In the genomic region with DNA sequence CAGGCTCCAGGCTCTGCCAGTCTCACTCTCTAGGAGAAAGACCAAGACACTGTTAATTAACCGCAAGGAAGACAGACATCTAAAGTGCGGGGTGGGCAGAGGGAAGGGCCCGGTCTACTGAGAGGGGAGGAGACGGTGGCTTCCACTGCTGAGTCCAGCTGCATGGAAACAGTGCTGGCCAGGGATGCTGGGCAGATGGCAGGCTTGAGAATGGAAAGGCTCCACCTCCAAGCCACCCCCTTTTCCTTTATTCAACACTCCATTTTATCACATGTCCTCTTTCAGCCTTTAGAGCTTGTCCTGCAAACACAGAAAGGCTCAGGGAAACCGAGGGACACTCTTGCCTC, we compare ENCODE assay signal across 8 mouse cellular contexts.
DNase-seq lines count a peak whose midpoint lies in the region; ATAC-seq lines count a peak whose summit lies in the region.
"Had no signal": no experiment of that assay in that cellular context is flagged by ENCODE, and none has a peak within 500 bp of the region (broad histone marks: within the 10 kb centered on the region; RNA-seq: fewer than 3 reads in every experiment).

No protein-coding gene starts in this region.

- H3K27ac ChIP-seq in lung, embryonic 16.5 days (ENCODE audit: low read length), result no peak overlapping the region
- H3K27ac ChIP-seq in forebrain, embryonic 13.5 days, result peak overlapping the region; percentile 89
- peak overlapping the region; percentile 63 for H3K27ac ChIP-seq in midbrain, embryonic 11.5 days (ENCODE audit: low read depth, low read length)

- no peaks in the 10 kb centered on the region for H3K4me1 ChIP-seq in lung, embryonic 16.5 days (replicated peaks; ENCODE audit: control insufficient read depth, insufficient read depth, low read length)
- peaks cover 22% of the 10 kb centered on the region for H3K4me1 ChIP-seq in forebrain, embryonic 13.5 days
- H3K4me1 ChIP-seq in midbrain, embryonic 11.5 days (ENCODE audit: control insufficient read depth, insufficient read depth, low read length), result peaks cover 8% of the 10 kb centered on the region

- no peak overlapping the region for H3K4me2 ChIP-seq in lung, embryonic 16.5 days (ENCODE audit: low read depth, low read length)
- H3K4me2 ChIP-seq in forebrain, embryonic 13.5 days, result peak overlapping the region; percentile 22; the same call in 1 of the 2 replicates
- H3K4me2 ChIP-seq in midbrain, embryonic 11.5 days, result no peak overlapping the region

- 32% methylated on average over 5 of the region's 5 CpGs for WGBS in lung, embryonic 16.5 days
- WGBS in forebrain, embryonic 13.5 days, result 13% methylated on average over 5 of the region's 5 CpGs
- WGBS in midbrain, embryonic 11.5 days, result 50% methylated on average over 5 of the region's 5 CpGs

- H3K9me3 ChIP-seq in lung, embryonic 16.5 days (ENCODE audit: control insufficient read depth, low read length), result no peaks in the 10 kb centered on the region
- no peaks in the 10 kb centered on the region for H3K9me3 ChIP-seq in forebrain, embryonic 13.5 days (replicated peaks)
- no peaks in the 10 kb centered on the region for H3K9me3 ChIP-seq in midbrain, embryonic 11.5 days (ENCODE audit: control insufficient read depth, low read length)

- intact Hi-C loops in gastrocnemius, postnatal 14 days (cut with DNase I; ENCODE audit: low total_unique reads), result no loop called here

- ATAC-seq in lung, embryonic 16.5 days (ENCODE audit: low read depth), result peak; percentile 12; the same call in 1 of the 2 replicates
- ATAC-seq in forebrain, embryonic 13.5 days, result peak; percentile 78
- peak; percentile 50 for ATAC-seq in midbrain, embryonic 11.5 days (ENCODE audit: low FRiP score)
- ATAC-seq in megakaryocyte, adult 5-6 weeks (ENCODE audit: poor library complexity, severe bottlenecking), result no peak

- no peak overlapping the region for H3K9ac ChIP-seq in lung, embryonic 16.5 days (ENCODE audit: low read length)
- H3K9ac ChIP-seq in forebrain, embryonic 13.5 days, result no peak overlapping the region
- H3K9ac ChIP-seq in midbrain, embryonic 11.5 days (ENCODE audit: low read length), result peak overlapping the region; percentile 25; the same call in 1 of the 2 replicates

- no peak overlapping the region for H3K4me3 ChIP-seq in lung, embryonic 16.5 days (ENCODE audit: low read length)
- H3K4me3 ChIP-seq in forebrain, embryonic 13.5 days, result no peak overlapping the region
- H3K4me3 ChIP-seq in midbrain, embryonic 11.5 days (ENCODE audit: low read depth, low read length), result no peak overlapping the region

- 0 out of 2 replicates have a peak, but pooled peaks cover under 1% of the 10 kb centered on the region for H3K27me3 ChIP-seq in lung, embryonic 16.5 days (ENCODE audit: control insufficient read depth, insufficient read depth, low read depth, low read length)
- H3K27me3 ChIP-seq in forebrain, embryonic 13.5 days, result no peaks in the 10 kb centered on the region
- no peaks in the 10 kb centered on the region for H3K27me3 ChIP-seq in midbrain, embryonic 11.5 days (ENCODE audit: control insufficient read depth, insufficient read depth, low read length)

- no peak for DNase-seq in lung, postnatal 36 days
- peak; percentile 89 for DNase-seq in midbrain, embryonic 11.5 days (ENCODE audit: low spot score, missing footprints)
- no peak for DNase-seq in gastrocnemius, postnatal 14 days
- DNase-seq in kidney, postnatal 10 days, result no peak
- DNase-seq: lung, adult 18-20 months had no signal

- H3K36me3 ChIP-seq in lung, embryonic 16.5 days (ENCODE audit: control insufficient read depth, insufficient read depth, low read length), result no peaks in the 10 kb centered on the region
- no peaks in the 10 kb centered on the region for H3K36me3 ChIP-seq in forebrain, embryonic 13.5 days (ENCODE audit: poor library complexity, severe bottlenecking)
- H3K36me3 ChIP-seq in midbrain, embryonic 11.5 days (ENCODE audit: control insufficient read depth, insufficient read depth, low read length), result no peaks in the 10 kb centered on the region
